Mouse (Mus musculus) granulocyte monocyte progenitor cell, adult 5-6 weeks (primary cell): Measurements from ENCODE around the gene Mccc1. TPM values are rescaled to one million over a fixed set of nuclear protein-coding genes. Genes with fewer than 3 reads are reported as not detected.

Experiments used
- ATAC-seq: replicated peaks from 2 replicates; pipeline ENCODE4 v1.8.0; 2016; ENCODE audit warnings: mild to moderate bottlenecking, moderate TSS enrichment, inconsistent platforms; ENCODE audit not compliant: poor library complexity, severe bottlenecking
- total RNA-seq, 2 experiments: library from RNA; stranded (forward) in 1 of 2; stranded (reverse) in 1 of 2; fragments of 200-712, 200-1000 nt in 1 of 2; fragments of >200 nt in 1 of 2; fragmentation: Nextera tagmentation in 1 of 2; gene quantifications; 2 replicates each; pipeline ENCODE4 v1.2.3; 2014 to 2017

Gene Mccc1
- total RNA-seq, 2 experiments from 2014 or later, result 20.1 to 34.4 TPM

DNA sequence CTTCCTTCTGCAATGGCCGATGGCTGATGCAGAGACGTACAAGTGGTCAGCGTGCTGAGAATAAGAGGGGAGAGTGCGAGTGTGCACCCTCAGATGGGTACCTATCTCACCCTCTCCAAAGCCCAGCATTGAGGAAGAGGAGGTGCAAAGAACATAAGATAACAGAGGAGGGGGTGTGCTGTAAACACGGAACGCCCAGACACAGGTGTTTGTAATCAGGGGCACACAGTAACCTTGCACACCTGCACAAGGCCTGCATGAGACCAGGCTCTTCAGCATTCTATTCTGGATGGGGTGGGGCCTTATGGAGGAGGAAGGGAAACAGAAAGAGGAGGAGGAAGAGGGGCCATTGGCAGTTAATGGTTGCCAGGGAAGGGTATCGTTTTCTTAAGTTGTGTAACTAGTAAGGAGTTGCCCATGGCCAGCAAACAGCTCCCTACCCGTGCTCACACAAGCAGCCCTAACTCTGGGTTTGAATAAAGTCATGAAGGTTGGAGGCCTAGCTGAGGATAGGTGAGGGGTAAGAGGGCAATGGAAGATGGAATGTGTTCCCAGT is 33.0 kb downstream of the Mccc1 start:
- peak; percentile 77 for ATAC-seq

DNA sequence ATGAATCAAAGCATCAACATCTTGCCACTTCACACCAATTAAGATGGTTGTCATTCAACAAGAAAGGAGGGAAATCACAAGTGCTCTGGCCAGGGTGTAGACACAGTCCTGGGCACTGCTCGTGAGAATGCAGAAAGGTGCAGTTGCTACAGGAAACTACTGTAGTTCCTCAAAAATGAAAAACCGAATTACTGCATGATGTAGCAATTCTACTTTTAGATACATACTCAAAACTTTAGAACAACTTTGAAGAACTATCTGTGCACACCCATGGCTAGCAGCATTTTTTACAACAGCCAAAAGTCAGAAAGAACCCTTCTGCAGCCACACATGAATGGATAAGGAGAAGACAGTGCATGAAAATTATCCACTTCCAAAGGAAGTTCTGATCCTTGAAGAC is 34.0 kb downstream of the Mccc1 start:
- ATAC-seq, result peak; percentile 69

- peak; percentile 26 for ATAC-seq
Measured at GRCm38 (mm10) chr3:35964928-35965327, 35.5 kb downstream of the Mccc1 start.

DNA sequence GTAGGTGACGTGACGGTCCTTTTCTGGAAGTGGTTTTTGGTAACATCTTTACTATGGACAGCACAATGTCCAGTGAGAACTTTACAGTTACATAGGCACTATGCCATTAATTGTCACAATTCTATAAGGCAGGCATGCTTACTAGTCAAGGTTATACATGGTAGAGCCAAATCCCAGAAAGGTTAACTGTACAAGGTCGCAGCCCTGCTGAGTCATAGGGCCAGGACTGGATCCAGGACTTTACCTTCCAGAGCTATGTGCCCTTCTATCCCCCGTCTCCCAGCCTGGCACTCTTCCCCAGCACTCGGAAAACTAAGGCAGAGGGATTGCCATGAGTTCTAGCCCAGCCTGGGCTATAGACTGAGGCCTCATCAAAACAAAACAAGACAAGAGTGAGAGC is 36.6 kb downstream of the Mccc1 start:
- no peak for ATAC-seq

- no peak for ATAC-seq
Measured at GRCm38 (mm10) chr3:35963401-35963800, 37.1 kb downstream of the Mccc1 start.

GRCm38 (mm10) chr3:35962967-35963366 is 37.5 kb downstream of the Mccc1 start:
- no peak for ATAC-seq

GRCm38 (mm10) chr3:35957230-35957629 is 43.2 kb downstream of the Mccc1 start:
- no peak for ATAC-seq

DNA sequence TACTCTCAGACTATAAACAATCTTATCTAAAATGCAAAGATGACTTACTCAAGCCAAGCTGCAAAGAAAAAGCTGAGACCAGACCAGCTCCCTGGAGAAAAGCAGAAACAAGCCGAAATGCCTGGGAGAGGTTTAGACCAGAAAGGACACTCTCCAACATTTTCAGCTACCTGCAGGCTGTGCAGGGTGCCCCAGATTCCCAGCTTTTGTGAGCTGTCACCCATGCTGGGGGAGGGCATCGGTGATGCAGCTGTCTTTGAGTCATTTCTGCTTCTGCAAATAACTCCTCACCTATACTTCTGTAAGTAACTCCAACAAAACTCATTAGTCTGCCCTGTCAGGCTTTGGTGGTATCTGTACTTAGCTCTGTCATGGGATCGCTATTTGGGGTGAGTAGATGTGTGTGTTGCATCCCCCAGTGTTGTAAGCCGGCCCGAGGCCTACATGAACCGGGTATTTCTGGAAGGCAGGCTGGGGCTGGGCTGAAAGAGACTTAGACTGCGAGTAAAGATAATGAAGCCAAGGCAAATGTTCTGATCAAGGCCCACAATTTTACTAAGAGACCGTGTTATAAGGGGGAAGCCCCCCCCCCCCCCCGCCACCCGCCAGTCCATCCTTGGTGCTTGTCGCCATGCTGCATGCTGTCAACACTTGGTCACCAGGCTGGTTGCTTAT is 45.4 kb downstream of the Mccc1 start:
- ATAC-seq, result no peak

DNA sequence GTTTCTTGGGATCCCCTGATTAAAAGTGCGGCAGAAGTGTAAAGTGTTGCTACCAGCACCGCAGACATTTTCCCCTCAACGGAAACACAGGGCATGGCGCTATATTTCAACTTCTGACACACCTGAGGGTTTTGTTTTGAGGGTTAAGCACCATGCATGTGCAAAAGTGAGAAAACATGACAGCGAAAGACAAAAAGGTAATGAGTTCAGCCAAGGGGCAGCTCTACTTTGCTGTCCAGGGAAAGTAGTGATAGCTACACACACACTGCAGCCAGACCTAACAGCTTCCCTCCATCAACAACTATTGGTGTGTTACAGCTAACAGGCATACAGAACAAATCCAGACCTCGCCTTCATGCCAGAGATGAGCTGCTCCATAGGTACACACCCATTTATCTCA is 46.7 kb downstream of the Mccc1 start:
- ATAC-seq, result no peak

DNA sequence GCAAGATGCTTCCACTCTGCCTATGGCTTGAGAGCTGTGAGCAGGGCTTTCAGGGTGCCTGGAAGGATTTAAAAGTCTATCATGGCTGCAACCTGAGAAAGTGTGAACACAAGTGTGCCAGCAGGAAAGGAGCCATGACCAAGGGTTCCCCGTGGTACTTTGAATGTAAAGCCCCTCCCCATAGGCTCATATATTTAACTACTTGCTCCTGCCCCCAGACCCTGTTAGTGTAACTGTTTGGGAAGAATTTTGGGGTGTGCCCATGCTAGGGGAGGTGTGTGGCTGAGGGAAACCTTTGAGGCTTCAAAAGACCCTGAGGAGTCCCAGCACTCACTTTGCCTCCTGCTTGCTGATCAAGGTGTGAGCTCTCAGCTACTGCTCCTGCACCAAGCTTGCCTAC is 47.3 kb downstream of the Mccc1 start:
- ATAC-seq, result no peak

GRCm38 (mm10) chr3:35948197-35948596 is 52.3 kb downstream of the Mccc1 start:
- ATAC-seq, result peak; percentile 90

DNA sequence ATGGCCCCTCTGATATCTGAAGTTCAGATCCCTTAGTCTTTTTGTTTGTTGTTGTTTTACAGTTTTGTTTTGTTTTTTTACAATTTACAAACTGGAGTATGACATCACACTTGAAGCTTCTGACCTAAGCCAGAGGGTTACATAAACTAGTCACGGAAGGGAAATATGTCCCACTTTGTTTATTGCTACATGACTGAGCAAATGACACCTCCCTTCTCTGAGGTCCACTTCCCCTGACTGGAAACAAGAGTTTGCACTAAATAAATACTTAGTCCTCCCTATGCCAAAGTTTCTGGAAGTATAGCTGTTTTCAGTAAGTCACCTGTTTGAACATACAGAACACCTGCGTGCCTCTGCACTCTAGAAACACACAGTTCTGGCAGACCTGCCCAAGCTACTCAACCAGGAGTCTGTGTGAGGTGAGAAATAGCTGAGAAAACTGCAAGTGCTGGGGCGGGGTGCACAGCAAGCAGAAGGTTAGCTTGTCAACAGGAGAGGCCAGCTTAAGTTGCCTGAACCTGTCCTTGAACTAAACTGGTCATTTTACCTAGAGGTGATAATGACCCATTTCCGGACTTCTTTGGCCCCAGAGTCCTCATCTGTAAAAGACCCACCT is 59.9 kb downstream of the Mccc1 start:
- peak; percentile 46 for ATAC-seq

GRCm38 (mm10) chr3:35940047-35940446 is 60.4 kb downstream of the Mccc1 start:
- ATAC-seq, result peak; percentile 63

- no peak for ATAC-seq
Measured at GRCm38 (mm10) chr3:35937345-35937744, 63.1 kb downstream of the Mccc1 start, which contains the start of gene Dcun1d1. TSS of gene Dcun1d1 (minus strand) at chr3:35937445.

- peak; percentile 66 for ATAC-seq
Measured at GRCm38 (mm10) chr3:35933405-35933777, 67.1 kb downstream of the Mccc1 start.

GRCm38 (mm10) chr3:35932735-35933404 is 67.6 kb downstream of the Mccc1 start:
- peak; percentile 40 for ATAC-seq

DNA sequence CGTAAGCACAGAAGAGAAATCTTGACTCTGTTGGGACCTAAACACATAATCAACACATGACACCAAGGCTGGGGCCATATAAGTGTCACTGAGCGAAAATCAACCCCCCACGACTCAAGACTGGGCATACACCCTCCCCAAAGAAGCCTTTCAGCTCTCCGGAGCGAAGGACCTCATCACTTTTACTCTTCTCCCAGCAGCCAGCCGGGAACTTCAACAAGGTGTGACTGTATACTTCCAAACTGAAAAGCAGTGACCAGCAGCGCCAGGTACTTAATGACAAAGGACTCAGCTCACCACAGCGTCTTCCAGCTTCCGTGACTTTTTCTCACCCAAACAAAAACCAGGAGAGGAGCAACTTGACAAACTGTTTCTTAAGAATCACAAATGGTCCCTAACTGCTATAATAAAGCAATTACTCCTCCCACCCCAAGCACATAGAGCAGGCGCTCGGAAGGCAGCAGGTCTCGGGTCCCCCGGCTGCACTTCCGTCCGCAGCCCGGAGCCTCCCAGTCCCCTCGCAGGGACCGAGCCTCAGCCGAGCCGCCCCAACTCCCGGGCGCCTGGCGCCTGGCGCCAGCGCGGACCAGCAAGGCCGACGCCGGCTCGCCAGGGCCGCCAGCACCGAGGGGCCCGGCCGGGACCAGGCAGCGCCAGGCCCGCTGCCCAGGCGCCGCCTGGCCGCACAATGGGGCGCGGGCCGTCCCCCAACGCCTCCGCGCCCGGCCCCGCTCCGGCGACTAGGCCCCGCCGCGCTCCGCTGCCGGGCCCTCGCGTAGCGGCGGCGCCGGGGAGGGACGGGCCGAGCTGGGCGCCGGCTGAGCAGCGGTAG is 68.4 kb downstream of the Mccc1 start:
- ATAC-seq, result peak; percentile 42

GRCm38 (mm10) chr3:35931359-35931758 is 69.1 kb downstream of the Mccc1 start:
- ATAC-seq, result no peak

DNA sequence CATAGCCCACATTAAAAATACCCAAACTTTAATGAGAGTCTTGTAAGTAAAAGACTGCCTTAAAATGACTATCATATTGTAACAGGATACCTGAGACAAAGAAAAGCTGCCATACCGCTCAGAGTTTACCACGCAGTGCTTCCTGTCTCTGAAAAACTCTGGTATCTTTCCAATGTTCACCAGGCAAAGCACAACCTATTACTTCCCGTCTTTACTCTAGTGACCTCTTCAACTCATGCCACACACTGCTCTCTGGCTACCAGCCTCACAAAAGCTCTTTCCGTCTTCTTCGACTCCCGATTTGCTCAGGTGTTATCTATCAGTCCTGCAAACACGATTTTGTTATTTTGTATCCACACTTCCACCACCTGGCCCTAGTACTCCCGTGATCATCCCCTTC is 70.6 kb downstream of the Mccc1 start:
- peak; percentile 18; the same call in 1 of the 2 replicates for ATAC-seq

DNA sequence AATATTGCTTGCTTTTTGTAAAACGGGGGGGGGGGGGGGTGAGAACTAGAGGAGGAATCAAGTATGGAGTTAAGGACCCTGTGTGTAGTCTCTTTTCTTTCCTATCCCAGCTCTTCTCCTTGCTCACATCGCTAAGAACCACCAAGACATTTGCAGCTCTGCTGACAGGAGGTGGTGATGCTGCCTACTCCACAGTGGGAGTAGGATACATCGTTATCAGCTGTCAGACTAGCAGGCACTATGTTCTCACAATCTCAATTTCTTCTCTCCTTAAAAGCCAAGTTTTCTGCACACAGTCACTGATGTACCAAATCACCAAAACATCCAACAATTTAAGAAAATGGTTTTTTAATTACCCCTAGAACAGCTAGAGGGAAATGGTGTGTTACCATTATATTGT is 71.1 kb downstream of the Mccc1 start:
- no peak for ATAC-seq
